Mouse (Mus musculus) gastrocnemius, postnatal 36 days (tissue): ENCODE data around the gene Nagk. TPM values are rescaled to one million over a fixed set of nuclear protein-coding genes. Genes with fewer than 3 reads are reported as not detected.
"Not testable (repeated sequence)": the region's sequence is repeated elsewhere in the genome, so short reads cannot be mapped to it uniquely, and the experiment has no call there.

Experiments
- DNase-seq, 2 experiments: peaks; one replicate each; pipeline ENCODE4 v3.0.0; 2022
- intact Hi-C: fragments of 180-260 bp; cut with DNase I; formaldehyde crosslinking; loops from one replicate; pipeline ENCODE4 v1.15.1; 2025
- long read RNA-seq, 2 experiments: library from polyadenylated mRNA; stranded (forward); transcript quantifications; one replicate each; pipeline ENCODE4 v2.0.0; 2021
- total RNA-seq, 2 experiments: library from RNA; stranded (reverse); gene quantifications; 2 replicates each; pipeline ENCODE4 v1.2.3; 2021

Nagk gene
- total RNA-seq, result 1 to 10 TPM; 4.4 to 4.6 TPM
- long read RNA-seq, experiment 1, partial matches to known transcripts, result 3 of 8 reads
- long read RNA-seq, experiment 1, other reads (novel, unspliced or antisense), result 2 of 8 reads
- long read RNA-seq, experiment 2, transcript Nagk-201 (10 exons, 1,405 nt), result major isoform, 8 of 11 reads
- long read RNA-seq, experiment 2, partial matches to known transcripts, result 1 of 11 reads
- long read RNA-seq, experiment 2, other reads (novel, unspliced or antisense), result 0 of 11 reads

DNA sequence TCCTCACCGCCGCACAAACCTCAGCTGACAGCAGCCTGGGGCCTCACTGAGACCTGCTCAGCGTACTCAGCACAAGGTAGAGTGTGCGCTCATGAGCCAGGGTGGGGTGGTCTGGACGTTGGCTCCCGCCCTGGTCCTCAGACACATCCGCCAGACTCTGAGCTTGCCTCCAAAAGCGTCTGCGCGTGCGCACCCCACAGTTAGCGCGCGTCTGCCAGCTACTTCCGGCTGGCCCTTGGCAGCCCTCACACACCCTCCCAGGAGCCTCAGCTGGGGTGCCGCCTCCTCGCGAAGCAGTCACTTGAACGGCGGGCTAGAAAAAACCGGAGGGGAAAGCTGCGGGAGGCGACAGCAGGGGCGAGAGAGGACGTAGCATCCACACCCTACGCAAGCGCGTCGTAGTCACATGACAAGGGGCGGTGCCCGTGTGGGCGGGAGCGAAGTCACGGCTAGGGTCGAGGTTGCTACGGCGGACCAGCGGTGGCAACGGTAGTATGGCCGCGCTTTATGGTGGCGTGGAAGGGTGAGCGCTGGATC lies at the start of gene Nagk:
Gene Nagk (plus strand): TSS at position 223 of the 537 bp plus-strand sequence.
- intact Hi-C loops, result no loop called here
- DNase-seq, result peak; percentile 88 to 94

DNA sequence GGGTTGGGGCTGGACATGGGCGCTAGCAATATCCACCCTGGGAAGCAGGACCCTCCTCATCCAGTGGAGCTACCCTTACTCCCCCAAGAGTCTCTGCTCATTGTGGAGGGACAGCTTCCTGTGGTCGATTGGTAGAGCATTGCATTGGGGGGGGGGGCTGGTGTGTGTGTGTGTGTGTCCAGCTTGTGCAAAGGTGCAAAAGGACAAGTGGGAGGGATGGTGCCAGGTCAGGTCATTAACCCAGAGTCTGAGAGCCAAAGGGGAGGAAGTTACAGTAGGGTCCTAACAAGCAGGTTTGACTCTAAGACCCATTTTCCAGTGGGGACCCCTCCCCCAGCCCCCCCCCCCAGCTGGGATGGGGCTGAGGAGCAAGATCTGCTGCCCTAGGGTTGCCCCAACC lies 49.3 kb upstream of the Nagk start:
- no peak for DNase-seq
- intact Hi-C loops, result loop anchor here (5.0 kb wide), 1 partner anchor 53 kb away; no protein-coding TSS in a partner anchor

DNA sequence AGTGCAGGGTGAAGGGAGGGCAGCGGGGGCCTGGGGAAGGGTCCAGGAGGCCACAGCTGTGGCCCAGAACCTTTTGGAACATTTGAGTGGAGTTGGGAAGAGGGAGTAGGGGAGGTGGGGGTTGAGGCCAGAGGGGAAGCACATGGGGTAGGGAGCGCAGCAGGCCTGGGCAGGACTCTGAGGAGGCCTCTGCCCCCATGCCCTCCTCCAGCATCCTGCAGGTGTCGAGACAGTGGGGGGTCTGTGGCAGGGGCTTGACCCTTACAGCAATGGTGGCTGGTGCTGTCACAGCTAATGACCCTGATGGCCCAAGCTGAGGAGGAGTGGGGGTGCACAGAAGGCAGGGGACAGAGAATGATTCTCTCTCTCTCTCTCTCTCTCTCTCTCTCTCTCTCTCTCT lies 45.5 kb upstream of the Nagk start:
- intact Hi-C loops, result loop anchor here (5.0 kb wide), 1 partner anchor 57 kb away; no protein-coding TSS in a partner anchor
- DNase-seq, result no peak

DNA sequence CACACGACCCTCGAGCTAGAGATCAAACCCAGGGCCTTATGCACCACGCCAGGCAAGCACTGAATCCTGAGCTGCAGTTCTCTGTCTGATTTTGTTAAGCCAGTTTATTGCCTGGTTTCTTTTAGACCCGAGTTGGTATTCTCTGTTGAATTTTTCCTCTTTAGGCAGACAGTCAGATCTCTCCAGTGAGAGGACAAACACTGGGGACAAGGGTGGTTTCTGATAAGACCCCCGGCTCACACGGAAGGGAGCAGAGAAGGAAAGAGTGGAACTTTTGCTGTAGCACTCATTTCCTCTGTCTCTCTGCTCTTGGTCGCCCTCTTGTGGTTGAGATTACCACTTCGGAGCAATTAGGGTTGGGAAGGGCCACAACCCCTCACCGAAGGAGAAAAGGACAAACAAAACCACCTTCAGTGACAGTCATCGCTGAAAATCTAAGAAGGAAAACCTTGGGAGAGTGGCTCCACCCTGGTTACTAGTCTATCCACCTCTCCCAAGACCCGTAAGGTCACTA lies 44.6 kb upstream of the Nagk start:
- DNase-seq, result peak in 1 of 2 experiments; percentile 40
- intact Hi-C loops, result no loop called here

DNA sequence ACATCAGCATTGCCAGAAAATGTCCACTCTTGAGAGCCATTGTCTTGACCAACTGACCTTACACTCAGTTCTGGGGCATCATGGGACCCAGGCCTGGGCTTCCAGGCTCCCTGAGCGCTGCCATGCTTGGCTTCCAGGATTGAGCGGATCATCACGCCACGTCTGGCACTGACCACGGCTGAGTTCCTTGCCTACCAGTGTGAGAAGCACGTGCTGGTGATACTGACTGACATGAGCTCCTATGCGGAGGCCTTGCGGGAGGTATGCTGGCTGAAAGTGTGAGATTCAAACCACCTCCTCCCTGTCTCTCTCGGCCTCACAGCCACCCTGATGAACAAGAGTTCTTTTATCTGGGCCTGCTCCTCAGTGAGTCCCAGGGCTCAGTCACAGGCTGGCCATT lies 38.7 kb upstream of the Nagk start:
- intact Hi-C loops, result loop anchor here (5.0 kb wide), 1 partner anchor 156 kb away; no protein-coding TSS in a partner anchor
- DNase-seq, result no peak

DNA sequence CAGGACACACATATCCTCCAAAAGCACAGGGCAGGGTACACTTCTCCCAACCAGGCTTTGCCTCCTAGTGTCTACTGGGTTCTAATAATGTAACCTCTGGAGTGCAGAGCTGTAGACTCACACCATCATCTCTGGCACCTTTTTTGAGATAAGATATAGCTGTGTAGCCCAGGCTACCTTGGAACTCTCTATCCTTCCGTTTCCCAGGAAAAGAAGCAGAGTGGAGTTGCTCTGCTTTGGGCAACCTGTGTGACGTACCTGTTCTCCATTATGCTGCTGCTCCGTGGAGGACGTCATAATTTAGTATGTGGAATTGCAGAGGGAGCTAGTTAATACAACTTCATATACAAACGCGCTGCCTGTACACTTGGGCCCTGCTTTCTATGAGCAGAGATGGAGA lies 32.4 kb upstream of the Nagk start, which contains the start of gene Ankrd53:
Gene Ankrd53 (plus strand): TSS at position 301 of the 400 bp plus-strand sequence.
- intact Hi-C loops, result no loop called here
- no peak for DNase-seq

DNA sequence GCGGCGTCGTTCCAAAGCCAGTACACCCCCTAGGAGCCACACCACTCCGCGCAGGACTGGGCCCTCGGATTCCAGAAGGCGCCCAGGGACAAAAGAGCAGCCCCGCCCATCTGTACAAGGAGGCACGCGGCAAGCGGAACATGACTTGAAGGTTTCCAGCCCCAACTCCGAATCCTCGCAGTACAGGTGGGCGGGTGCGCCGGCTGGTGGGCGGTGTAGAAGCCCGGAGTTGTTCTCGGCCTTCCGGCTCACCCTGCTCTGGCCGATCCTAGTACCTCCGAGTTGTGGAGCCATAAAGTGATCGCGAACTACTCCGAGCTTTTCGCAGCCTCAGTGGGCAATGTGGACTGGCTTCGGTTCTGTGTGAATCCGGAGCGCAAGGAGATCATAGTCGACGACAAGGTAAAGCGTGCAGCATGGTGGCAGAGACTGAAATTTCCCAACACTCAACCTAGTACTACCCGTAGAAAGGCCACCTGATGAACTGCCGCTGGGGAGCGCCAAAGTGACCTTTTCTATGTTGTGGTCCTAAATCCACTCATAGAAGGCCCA lies 31.8 kb upstream of the Nagk start:
- intact Hi-C loops, result no loop called here
- DNase-seq, result no peak

DNA sequence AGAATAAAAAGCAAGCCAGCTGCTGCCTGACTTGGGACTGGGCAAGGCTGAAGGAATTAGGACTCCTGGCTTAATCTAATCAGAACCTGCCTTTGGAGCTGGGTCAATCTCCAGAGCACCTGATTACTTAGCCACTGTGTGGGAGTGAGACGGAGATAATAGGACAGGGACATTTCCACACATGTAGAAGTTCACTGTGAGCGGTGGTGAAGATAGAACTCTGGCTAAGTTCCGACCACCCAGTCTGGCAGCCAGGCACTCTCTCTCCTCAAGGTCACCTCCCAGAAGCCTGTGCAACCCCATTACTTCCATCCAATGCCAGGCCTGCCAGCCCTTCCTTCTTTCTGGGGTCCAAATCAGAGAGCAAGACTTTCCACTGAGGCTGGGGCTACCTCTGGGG lies 27.8 kb upstream of the Nagk start:
- intact Hi-C loops, result no loop called here
- no peak for DNase-seq

DNA sequence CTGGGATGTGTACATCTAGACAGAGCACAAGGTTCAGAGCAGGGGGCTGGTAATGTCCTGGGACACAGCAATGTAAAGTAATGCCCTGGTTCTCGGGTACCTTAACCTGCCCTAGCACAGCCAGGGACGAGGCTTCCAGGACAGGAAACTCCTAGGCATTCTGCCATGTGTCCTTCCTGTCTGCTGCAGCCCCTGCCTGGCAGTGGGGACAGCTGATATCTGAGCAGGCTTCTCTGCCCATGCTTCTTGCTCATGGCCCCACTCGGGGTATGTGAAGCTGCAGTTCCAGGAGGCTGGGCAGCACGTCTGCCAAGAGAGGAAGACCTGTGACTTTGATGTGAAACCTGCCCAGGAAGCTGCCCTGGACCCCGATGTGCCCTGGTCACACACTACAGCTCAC lies 26.3 kb upstream of the Nagk start:
- no peak for DNase-seq
- intact Hi-C loops, result no loop called here

DNA sequence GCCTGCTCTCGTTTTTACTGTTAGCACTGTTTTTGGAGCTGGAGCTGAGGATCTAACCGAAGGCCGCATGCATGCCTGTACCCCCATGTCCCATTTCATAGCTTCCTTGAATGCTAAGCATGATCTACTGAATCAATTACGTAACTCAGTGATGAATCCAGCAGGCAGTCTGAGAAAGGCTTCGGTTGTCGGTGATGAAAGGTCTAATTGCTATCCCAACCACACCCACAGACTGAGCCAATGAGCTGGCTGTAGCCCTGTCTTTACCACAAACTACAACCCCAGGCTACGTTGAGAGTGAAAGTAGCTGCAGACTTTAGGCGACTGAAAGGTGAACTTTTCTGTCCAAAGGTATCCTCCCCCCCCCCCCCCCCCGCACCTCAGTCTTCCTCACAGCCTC lies 20.7 kb upstream of the Nagk start:
- no peak for DNase-seq
- intact Hi-C loops, result no loop called here

DNA sequence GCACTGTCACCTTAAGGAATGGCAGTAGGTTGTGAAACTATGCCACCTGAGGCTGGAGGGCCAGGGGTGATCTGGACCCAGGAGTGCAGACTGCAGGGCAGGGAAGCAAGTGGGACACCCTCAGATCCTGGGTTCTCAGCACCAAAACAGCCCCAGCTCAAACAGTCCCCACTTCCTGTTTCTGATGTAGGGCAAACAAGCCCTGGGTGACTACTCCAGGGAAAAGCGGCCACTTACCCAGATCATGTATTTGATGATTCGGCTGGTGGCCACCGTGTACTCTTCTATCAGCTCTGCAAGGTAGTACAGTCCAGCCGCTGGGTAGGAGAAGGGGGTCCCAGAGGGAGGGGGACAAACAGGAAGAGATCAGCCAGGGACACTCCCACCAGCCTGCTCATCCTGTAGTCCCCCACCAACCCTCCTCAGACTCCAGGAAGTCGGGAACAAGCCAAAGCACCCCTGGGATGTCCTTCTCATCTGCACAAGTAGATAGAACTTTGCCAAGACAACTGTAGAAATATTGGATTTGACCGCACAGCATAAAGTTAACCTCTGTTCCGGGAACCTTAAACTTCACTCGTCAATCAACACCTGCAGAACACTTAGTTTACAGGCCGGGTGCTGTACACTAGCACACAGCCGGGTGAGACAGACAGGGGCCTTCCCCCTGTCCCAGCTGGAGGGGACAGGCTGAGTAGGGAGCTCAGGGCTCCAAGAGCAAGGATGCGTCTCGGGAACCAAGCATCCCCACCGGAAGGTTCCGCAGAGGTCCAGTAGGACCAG lies 19.8 kb upstream of the Nagk start:
- DNase-seq, result no peak
- intact Hi-C loops, result no loop called here

DNA sequence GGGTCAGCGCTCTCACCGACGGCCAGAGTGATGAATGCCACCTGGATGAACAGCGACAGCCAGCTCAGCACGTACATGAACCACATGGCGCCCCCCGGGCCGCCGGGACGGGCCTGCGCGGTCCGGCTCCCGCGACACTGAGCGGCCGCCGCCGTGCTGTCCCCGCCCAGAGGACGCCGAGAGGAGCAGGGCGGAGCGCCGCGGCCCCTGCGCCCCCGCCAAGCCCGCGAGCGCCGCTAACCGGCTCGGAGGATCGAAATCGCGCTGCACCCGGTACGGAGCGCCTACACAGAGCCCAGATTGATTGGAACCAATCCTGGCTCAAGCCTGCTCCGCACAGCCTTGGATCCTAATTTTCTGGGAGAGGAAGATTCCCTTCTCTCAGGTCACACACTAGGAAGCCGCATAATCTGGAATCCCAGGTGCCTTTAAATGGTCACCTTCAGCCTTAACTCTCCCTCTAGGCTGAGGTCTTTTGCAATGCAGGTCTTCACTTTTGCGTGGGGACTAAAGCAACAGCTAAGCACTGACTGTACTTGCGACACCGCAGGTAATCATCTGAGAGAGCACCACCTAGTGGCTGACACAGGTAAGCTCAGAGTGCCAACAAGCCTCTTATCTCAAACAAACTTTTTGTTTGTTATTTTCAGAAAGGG lies 19.0 kb upstream of the Nagk start, which contains the start of gene Tex261:
Gene Tex261 (minus strand): TSS at position 176 of the 656 bp plus-strand sequence.
- peak; percentile 86 to 87 for DNase-seq
- intact Hi-C loops, result no loop called here

DNA sequence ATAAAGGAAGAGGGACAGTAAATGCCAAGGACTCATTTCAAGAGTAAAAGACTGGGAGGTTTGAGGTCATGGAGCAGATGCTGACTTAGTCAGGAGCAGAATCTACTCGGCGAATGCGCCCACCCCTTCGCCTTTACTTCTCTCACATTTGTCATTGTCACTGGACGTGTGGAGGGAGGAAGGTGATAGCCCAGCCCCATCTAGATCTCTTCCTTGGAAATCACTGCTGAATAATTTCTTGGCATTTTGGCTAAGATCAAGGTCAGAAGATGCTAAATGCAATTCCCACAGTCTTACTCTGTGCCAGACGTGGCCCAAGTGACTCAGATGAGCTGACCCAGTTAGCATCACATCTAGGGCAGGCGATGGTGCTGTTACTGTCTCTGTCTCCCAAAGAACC lies 16.5 kb upstream of the Nagk start:
- intact Hi-C loops, result no loop called here
- no peak for DNase-seq

DNA sequence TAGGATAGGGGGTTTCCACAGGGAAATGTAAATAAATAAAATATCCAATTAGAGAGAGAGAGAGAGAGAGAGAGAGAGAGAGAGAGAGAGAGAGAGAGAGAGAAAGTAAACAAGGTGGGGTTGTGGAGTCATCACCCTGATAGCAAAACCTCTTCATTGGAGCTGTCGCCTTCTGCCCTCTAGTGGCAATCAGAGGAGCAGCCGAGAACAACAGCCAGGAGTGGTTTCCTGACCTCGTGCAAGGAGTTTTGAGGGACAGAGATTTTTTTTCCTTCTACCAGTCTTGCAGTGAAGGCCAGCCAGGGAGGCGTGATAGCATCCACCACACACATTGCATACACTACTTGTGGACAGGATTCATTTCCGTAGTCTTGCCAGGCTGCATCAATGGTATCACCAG lies 15.8 kb upstream of the Nagk start:
- DNase-seq, result peak in 1 of 2 experiments; percentile 19
- intact Hi-C loops, result no loop called here

DNA sequence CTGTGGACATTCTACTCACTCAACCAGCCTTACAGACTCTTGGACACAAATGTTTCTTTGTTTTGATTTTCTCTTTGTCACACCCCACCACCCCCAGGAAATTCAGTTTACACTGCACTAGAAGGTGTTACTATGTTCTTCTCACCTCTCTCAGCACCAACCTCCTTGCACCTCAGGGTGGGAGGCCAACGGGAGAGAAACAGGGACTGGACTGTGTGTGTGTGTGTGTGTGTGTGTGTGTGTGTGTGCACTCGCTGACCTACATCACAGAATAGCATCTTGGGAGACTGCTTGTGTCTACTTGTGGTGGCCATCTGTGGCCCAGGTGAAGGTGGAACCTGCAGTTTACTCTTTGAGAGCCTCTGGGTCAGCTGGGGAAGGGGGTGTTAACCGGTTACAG lies 8.4 kb upstream of the Nagk start:
- intact Hi-C loops, result no loop called here
- no peak for DNase-seq

DNA sequence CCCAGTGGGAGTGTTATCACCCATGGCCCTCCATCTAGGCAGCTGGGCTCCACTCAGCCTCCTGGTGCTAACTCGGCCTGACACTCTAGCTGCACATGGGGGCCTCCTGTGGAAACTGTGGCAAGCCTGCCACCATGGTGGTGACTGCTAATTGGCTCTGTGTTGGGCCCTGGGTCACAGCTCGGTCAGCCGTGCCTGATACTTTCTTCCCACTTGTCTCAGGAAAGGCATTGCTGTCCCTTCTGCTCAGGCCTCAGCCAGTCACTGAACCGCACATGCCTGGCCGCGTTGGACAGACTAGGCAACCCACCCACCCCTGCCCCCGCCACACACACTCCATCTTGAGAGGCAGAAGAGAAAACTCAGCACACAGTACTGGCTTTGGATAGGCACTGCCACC lies 6.2 kb upstream of the Nagk start:
- intact Hi-C loops, result no loop called here
- DNase-seq, result no peak

DNA sequence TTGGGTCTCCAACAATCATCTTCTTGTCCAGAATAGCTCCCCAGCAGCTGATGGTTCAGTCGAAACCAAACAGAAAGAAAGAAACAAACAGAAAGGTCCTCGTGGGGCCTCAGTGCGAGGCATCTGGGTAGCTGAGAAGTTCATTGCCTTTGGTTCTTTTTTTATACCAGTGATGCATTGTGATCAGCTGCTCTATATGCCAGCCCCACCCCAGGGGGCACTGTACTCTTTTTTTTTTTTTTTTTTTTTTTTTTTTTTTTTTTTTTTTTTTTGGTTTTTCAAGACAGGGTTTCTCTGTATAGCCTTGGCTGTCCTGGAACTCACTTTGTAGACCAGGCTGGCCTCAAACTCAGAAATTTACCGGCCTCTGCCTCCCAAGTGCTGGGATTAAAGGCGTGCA lies 4.2 kb upstream of the Nagk start:
- DNase-seq, intact Hi-C loops: not testable (repeated sequence)

DNA sequence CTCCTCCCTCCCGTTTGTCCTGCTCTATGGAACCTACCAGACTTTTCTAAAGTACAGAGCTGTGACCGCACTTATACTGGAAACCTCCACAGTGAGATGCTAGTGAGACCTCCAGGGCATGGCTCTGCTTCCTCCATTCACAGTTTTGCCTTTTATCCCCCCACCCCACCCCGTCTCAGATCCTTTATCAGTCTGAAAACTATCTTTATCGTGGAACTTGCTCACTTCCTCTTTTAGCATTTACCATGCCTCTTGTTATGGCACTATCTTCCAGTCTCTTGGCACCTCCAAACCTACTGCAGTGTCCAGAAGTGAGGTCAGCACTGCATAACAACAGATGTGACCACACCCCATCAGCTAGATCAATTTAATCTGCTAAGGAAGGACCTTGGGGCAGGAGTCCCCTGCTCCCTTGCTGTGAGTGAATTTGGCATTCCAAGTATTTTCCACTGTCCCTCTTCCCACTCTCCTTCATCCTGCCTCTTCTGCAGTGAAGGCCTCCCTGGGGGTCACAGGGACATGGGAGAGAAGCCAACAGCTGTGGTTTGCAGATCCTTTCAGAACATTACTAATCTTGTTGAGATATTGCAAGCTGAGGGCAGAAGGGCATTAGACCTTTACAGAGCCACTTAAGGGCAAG lies 3.4 kb upstream of the Nagk start:
- DNase-seq, result no peak
- intact Hi-C loops, result no loop called here

DNA sequence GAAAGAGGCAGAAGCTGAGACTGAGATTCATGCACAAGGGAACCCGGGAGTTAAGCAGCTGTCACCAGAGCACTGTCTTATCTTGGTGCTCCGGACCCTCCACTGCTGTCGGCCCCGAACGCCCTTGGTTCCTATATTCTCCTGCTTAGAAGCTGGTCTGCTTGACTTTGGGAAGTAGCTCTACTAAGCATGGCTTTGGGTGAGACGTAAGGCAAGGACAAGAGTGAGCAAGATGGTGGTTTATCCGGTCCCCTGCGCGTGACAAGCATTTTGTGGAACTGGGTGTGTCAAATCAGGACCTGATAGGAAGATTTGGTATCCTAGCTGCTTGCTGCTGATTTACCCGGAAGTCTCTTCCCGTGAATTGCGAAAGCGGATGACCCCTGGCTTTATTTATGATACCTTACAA lies 714 bp downstream of the Nagk start:
- intact Hi-C loops, result no loop called here
- no peak for DNase-seq

DNA sequence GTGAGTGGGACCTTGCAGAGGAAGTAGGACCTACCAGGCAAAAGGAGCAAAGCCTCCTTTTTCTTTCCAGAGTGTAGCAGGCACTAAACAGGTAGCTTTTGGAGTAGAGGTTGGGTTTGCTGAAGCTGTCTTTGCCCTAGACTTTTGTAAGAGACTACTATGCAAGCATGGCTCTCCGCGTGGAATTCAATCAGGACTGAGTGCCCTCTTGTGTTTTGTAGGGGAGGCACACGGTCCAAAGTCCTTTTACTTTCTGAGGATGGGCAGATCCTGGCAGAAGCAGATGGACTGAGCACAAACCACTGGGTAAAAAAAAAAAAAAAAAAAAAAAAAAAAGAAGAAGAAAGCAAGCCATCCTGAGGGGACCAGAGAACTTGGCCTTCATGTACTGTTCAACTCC lies 1.9 kb downstream of the Nagk start:
- intact Hi-C loops, result no loop called here
- DNase-seq, result no peak
